Mouse (Mus musculus): ENCODE results near the gene Capzb. TPM values are rescaled to one million over a fixed set of nuclear protein-coding genes. Genes with fewer than 3 reads are reported as not detected.
A peak's percentile ranks its signal among the peaks of the same experiment; 100 is the strongest.

Gene Capzb
- polyA plus RNA-seq, 1 experiment from 2014 or later: 278 TPM

DNA sequence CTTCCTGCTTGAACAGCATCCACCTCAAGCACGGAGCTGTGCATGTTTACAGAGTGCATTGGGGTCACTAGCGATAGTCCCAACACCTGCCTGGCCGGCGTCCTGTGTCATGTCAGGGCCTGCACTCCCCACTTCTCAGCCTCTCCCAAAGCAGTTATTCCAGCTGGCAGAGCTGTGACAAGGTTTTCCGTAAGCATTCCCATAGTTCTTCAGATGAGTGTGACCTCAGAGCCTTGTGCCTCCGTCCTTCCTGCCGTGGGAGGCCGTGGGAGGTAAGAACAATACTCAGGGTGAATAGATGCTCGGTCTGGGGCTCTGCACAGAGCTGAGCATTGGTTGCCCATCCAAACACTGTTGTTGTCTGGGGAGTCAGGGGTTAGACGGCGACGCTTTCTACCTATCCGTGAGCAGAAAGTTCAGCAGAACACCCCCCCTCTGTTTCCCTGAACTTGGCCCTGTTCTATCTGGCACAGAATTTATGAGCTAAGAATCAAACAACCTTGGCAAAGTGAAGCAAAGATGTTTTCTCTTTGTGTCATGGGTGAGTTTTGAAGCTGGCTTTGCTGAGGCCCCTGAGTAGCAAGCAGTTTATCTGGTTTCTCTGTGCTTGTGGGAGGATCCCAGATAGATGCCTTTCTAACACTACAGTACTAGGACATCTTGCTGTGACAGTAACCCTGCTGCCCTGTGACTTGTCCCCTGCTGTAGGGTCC is 34.0 kb downstream of the Capzb start:
- Histone ChIP-seq H3K27ac (ENCODE audit: low read depth, low read length) (0 out of 2 replicates have a peak overlapping the region, but pooled peaks have one; percentile 7), H3K9ac (ENCODE audit: low read length) (no peak overlapping the region), H3K4me3 (ENCODE audit: low read depth, low read length) (no peak overlapping the region), H3K4me1 (ENCODE audit: control insufficient read depth, insufficient read depth, low read length) (0 out of 2 replicates have a peak, but pooled peaks cover 3% of the 10 kb centered on the region), H3K4me2 (ENCODE audit: low read length) (no peak overlapping the region), H3K36me3 (ENCODE audit: control insufficient read depth, insufficient read depth, low read length) (peaks cover 8% of the 10 kb centered on the region; the same call in 1 of the 2 replicates), H3K27me3 (replicated peaks; ENCODE audit: control insufficient read depth, insufficient read depth, low read length) (no peaks in the 10 kb centered on the region), H3K9me3 (replicated peaks; ENCODE audit: control insufficient read depth, low read length) (no peaks in the 10 kb centered on the region)
- no peak for ATAC-seq
- 87% methylated on average over 13 of the region's 13 CpGs for WGBS
- DNase-seq (ENCODE audit: low spot score): no peak

DNA sequence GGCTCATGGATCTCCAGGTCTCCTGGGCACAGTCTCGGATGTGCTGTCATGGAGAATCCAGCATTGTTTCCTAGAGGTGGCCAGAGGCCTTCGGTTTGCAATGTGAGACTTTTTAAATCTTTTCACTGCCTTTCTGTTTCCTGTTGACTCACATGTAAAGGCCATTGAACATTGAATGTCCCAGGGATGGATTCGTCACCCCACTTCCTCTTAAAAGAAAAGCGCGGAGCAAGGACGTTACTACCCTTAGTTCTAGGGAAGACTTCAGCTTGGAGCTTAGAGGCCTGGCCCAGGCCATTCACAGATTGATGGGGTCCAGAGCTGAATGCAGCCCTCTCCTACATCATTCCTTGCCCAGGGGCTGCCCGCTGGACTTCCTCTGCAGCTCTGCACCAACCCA is 35.2 kb downstream of the Capzb start:
- Histone ChIP-seq H3K9ac (ENCODE audit: low read length) (no peak overlapping the region), H3K4me2 (ENCODE audit: low read length) (no peak overlapping the region), H3K4me3 (ENCODE audit: low read depth, low read length) (no peak overlapping the region), H3K27me3 (replicated peaks; ENCODE audit: control insufficient read depth, insufficient read depth, low read length) (no peaks in the 10 kb centered on the region), H3K9me3 (replicated peaks; ENCODE audit: control insufficient read depth, low read length) (no peaks in the 10 kb centered on the region), H3K4me1 (ENCODE audit: control insufficient read depth, insufficient read depth, low read length) (peaks cover 3% of the 10 kb centered on the region; the same call in 1 of the 2 replicates), H3K27ac (ENCODE audit: low read depth, low read length) (no peak overlapping the region), H3K36me3 (ENCODE audit: control insufficient read depth, insufficient read depth, low read length) (peaks cover 8% of the 10 kb centered on the region; the same call in 1 of the 2 replicates)
- 93% methylated on average over 7 of the region's 7 CpGs for WGBS
- ATAC-seq (no peak), DNase-seq (ENCODE audit: low spot score) (no peak)

DNA sequence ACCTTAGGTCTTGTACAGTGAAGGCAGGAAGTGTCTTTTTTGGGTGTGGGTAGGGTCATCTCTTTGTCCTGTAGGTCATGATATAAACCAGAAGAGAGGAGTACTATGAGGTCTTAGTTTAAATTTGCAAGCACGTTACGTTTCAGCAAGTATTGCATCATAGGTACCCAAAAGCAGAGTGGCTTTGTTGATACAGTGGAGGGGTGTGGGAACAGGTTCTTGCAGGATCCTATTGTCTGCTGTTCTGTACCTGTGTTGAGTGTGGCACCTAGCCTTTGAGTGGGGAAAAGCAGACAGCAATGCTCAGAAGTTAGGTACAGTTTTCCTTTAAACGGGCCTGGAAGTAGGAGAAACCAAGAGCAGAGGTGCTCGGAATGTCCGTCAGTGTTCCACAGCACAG is 36.6 kb downstream of the Capzb start:
- no peak for DNase-seq (ENCODE audit: low spot score)
- H3K36me3 ChIP-seq (ENCODE audit: control insufficient read depth, insufficient read depth, low read length): peaks cover 8% of the 10 kb centered on the region; the same call in 1 of the 2 replicates
- H3K27me3 ChIP-seq (replicated peaks; ENCODE audit: control insufficient read depth, insufficient read depth, low read length): no peaks in the 10 kb centered on the region
- WGBS: 92% methylated on average over 5 of the region's 5 CpGs
- H3K4me2 ChIP-seq (ENCODE audit: low read length): no peak overlapping the region
- no peak for ATAC-seq
- H3K9ac ChIP-seq (ENCODE audit: low read length): no peak overlapping the region
- peaks cover 3% of the 10 kb centered on the region; the same call in 1 of the 2 replicates for H3K4me1 ChIP-seq (ENCODE audit: control insufficient read depth, insufficient read depth, low read length)
- H3K27ac ChIP-seq (ENCODE audit: low read depth, low read length): no peak overlapping the region
- H3K4me3 ChIP-seq (ENCODE audit: low read depth, low read length): no peak overlapping the region
- no peaks in the 10 kb centered on the region for H3K9me3 ChIP-seq (replicated peaks; ENCODE audit: control insufficient read depth, low read length)

DNA sequence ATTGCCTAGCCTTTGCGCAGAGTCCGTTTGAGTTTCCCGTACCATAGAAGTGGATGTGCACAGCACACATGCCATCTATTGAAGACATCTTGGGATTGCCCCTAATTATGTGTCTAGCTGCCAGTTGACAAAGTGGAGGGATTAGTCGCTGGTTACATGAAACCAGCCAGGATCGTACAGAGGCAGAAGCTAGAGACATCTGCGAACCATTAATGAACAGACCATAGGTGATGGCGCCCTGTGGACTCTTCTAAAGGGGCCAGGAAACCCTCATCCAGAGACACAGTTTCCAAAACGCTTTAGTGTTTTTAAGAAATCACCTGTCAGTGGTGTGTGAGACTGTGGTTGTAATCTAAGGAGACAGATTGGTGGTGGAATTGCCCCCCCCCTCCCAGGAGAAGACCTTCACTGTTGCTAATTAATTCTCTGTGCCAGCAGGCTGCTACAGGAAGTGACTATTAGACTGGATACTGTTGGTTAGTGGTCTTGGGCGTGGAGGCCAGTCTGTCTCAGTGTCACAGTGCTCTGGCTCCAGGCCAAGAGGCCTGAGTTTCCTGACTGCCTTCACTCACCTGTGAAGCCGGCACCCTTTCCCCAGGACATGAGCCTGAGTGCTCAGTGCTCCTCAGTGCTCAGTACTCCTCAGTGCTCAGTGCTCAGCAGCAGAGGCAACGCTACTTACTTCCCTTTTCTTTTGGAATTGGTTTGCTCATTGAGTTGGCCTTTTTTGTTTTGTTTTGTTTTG is 37.8 kb downstream of the Capzb start:
- no peak overlapping the region for H3K4me3 ChIP-seq (ENCODE audit: low read depth, low read length)
- H3K36me3 ChIP-seq (ENCODE audit: control insufficient read depth, insufficient read depth, low read length): peaks cover 8% of the 10 kb centered on the region; the same call in 1 of the 2 replicates
- no peaks in the 10 kb centered on the region for H3K9me3 ChIP-seq (replicated peaks; ENCODE audit: control insufficient read depth, low read length)
- DNase-seq (ENCODE audit: low spot score) (peak; percentile 22), ATAC-seq (no peak)
- no peaks in the 10 kb centered on the region for H3K27me3 ChIP-seq (replicated peaks; ENCODE audit: control insufficient read depth, insufficient read depth, low read length)
- no peak overlapping the region for H3K4me2 ChIP-seq (ENCODE audit: low read length)
- peaks cover 3% of the 10 kb centered on the region; the same call in 1 of the 2 replicates for H3K4me1 ChIP-seq (ENCODE audit: control insufficient read depth, insufficient read depth, low read length)
- no peak overlapping the region for H3K9ac ChIP-seq (ENCODE audit: low read length)
- no peak overlapping the region; the same call in 1 of the 2 replicates for H3K27ac ChIP-seq (ENCODE audit: low read depth, low read length)
- WGBS: 62% methylated on average over 11 of the region's 11 CpGs

DNA sequence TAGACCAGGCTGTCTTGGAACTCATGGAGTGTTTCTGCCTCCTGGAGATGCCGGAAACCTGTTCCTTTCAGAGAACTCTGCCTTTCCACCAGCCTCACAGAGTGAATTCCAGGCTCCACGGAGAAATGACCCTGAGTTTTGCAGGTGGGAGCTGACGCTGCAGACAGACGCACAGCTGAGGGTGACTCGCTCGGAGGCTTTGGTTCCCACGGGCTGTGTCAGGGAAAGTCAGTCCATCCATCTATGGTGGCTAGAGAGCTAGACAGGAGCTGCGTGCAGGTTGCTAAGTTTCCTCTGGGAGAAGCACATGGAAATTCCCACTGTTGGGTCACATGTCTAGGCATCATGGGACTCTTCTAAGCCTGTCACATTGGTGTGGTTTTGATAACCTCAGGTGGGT is 38.5 kb downstream of the Capzb start:
- no peak overlapping the region for H3K4me2 ChIP-seq (ENCODE audit: low read length)
- DNase-seq (ENCODE audit: low spot score): no peak
- no peaks in the 10 kb centered on the region for H3K27me3 ChIP-seq (replicated peaks; ENCODE audit: control insufficient read depth, insufficient read depth, low read length)
- H3K36me3 ChIP-seq (ENCODE audit: control insufficient read depth, insufficient read depth, low read length): peaks cover 3% of the 10 kb centered on the region; the same call in 1 of the 2 replicates
- no peak overlapping the region for H3K9ac ChIP-seq (ENCODE audit: low read length)
- no peak for ATAC-seq
- peaks cover 3% of the 10 kb centered on the region; the same call in 1 of the 2 replicates for H3K4me1 ChIP-seq (ENCODE audit: control insufficient read depth, insufficient read depth, low read length)
- no peaks in the 10 kb centered on the region for H3K9me3 ChIP-seq (replicated peaks; ENCODE audit: control insufficient read depth, low read length)
- H3K4me3 ChIP-seq (ENCODE audit: low read depth, low read length): no peak overlapping the region
- 89% methylated on average over 8 of the region's 8 CpGs for WGBS
- no peak overlapping the region for H3K27ac ChIP-seq (ENCODE audit: low read depth, low read length)

DNA sequence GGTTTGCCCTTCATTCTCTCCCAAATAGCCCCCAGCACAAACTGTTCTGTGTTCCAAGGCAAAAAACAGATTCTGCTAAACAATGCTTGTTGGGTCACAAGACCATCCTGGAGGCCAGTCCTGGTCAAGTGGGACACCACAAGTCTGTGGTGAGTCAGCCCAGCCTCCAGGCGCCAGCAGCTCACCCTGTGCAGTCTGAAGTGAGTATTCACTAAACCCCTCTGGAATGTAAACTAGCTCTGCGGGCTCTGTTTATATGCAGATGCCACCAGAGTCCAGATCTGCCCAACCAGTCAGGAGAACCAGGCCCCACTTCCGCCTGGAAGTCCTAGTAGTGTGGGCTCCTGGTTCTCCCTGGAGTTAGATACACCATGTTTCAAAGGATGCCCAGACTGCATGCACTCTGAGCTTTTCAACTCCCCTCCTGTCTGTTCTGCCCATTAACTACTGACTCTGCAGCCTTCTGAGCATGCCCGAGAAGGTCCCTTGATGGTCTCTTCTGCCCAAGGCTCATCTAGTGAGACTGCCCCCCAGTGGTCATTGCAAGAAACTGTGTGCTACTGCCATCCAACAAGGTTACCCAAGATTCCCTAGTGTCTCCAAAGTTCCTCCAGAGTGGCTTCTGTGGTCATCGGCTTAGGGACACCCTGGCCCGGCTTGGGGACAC is 39.9 kb downstream of the Capzb start:
- 52% methylated on average over 6 of the region's 6 CpGs for WGBS
- no peak overlapping the region for H3K9ac ChIP-seq (ENCODE audit: low read length)
- no peaks in the 10 kb centered on the region for H3K9me3 ChIP-seq (replicated peaks; ENCODE audit: control insufficient read depth, low read length)
- ATAC-seq: no peak
- no peak overlapping the region for H3K4me2 ChIP-seq (ENCODE audit: low read length)
- DNase-seq (ENCODE audit: low spot score): peak; percentile 53
- H3K4me3 ChIP-seq (ENCODE audit: low read depth, low read length): no peak overlapping the region
- no peaks in the 10 kb centered on the region for H3K36me3 ChIP-seq (ENCODE audit: control insufficient read depth, insufficient read depth, low read length)
- no peak overlapping the region for H3K27ac ChIP-seq (ENCODE audit: low read depth, low read length)
- no peaks in the 10 kb centered on the region for H3K27me3 ChIP-seq (replicated peaks; ENCODE audit: control insufficient read depth, insufficient read depth, low read length)
- H3K4me1 ChIP-seq (ENCODE audit: control insufficient read depth, insufficient read depth, low read length): peaks cover 3% of the 10 kb centered on the region; the same call in 1 of the 2 replicates

DNA sequence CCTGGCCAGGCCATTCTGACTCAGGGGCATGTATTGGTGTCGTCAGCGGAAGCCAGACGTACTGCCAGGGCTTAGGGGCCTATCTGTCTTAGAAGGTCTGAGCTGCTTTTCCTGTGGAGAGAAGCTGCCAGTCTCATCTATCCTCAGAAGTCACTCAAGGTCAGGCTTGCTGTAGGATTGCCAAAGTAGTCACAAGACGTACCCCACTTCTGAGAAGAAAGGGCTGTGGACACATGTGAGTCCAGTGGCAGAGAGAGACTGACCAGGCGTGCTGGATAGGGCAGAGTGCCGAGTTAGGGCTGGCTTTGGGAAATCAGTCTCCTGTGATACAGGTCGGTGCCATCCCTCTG is 40.4 kb downstream of the Capzb start:
- Histone ChIP-seq H3K9ac (ENCODE audit: low read length) (no peak overlapping the region), H3K4me3 (ENCODE audit: low read depth, low read length) (no peak overlapping the region), H3K9me3 (replicated peaks; ENCODE audit: control insufficient read depth, low read length) (no peaks in the 10 kb centered on the region), H3K27ac (ENCODE audit: low read depth, low read length) (no peak overlapping the region), H3K4me2 (ENCODE audit: low read length) (no peak overlapping the region), H3K4me1 (ENCODE audit: control insufficient read depth, insufficient read depth, low read length) (peaks cover 3% of the 10 kb centered on the region; the same call in 1 of the 2 replicates), H3K36me3 (ENCODE audit: control insufficient read depth, insufficient read depth, low read length) (no peaks in the 10 kb centered on the region), H3K27me3 (replicated peaks; ENCODE audit: control insufficient read depth, insufficient read depth, low read length) (no peaks in the 10 kb centered on the region)
- DNase-seq (ENCODE audit: low spot score) (no peak), ATAC-seq (no peak)
- 91% methylated on average over 7 of the region's 7 CpGs for WGBS

DNA sequence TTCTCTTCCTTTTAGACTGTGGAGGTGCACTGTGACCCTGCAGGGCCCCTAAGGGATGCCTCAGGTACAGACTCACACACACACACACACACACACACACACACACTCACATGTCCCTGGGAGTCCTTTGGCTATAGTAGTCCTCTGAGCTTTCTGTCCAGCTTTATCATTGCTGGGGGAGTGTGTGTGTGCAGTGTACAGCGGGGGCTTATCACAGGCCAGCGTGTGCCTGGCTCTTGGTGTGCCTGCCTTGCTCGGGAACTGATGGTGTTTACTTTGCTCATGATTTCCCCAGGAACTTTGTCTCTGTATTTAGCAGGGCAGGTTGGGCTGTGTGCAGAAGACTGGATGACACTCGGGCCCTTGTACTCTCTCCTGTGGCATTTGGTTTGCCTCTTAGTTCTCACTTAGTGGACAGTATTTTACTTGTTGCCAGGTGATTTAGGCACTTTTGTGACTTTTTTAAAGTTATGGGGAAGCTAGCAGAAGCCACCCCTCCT is 41.1 kb downstream of the Capzb start:
- no peak overlapping the region for H3K4me3 ChIP-seq (ENCODE audit: low read depth, low read length)
- peaks cover under 1% of the 10 kb centered on the region; the same call in 1 of the 2 replicates for H3K36me3 ChIP-seq (ENCODE audit: control insufficient read depth, insufficient read depth, low read length)
- no peak for ATAC-seq
- H3K4me1 ChIP-seq (ENCODE audit: control insufficient read depth, insufficient read depth, low read length): peaks cover 3% of the 10 kb centered on the region; the same call in 1 of the 2 replicates
- H3K4me2 ChIP-seq (ENCODE audit: low read length): no peak overlapping the region
- H3K27ac ChIP-seq (ENCODE audit: low read depth, low read length): no peak overlapping the region
- DNase-seq (ENCODE audit: low spot score): no peak
- H3K27me3 ChIP-seq (replicated peaks; ENCODE audit: control insufficient read depth, insufficient read depth, low read length): no peaks in the 10 kb centered on the region
- WGBS: 86% methylated on average over 4 of the region's 4 CpGs
- H3K9me3 ChIP-seq (replicated peaks; ENCODE audit: control insufficient read depth, low read length): no peaks in the 10 kb centered on the region
- H3K9ac ChIP-seq (ENCODE audit: low read length): no peak overlapping the region

Data from forebrain, embryonic 14.5 days (tissue).